Mouse (Mus musculus) CH12.LX (cell line): ENCODE data around the gene Hist2h3c1. TPM values are rescaled to one million over a fixed set of nuclear protein-coding genes. Genes with fewer than 3 reads are reported as not detected.
"Not testable (repeated sequence)": the region's sequence is repeated elsewhere in the genome, so short reads cannot be mapped to it uniquely, and the experiment has no call there.

Experiments
- DNase-seq: peaks from one replicate; pipeline ENCODE4 v3.0.0-alpha.2; 2013; ENCODE audit errors: extremely low read depth
- H3K27ac ChIP-seq: 2 replicates; pipeline ENCODE4 v1.5.1; 2012; ENCODE audit warnings: low read depth, mild to moderate bottlenecking, control low read depth, moderate library complexity; ENCODE audit not compliant: insufficient read depth
- H3K27me3 ChIP-seq: replicated peaks from 2 replicates; pipeline ENCODE3; 2012; ENCODE audit warnings: inconsistent platforms
- H3K36me3 ChIP-seq, 2 experiments: replicated peaks in 1 of 2; 2 replicates each; pipeline versions ENCODE3 to v1.6.1; 2012; ENCODE audit warnings: inconsistent platforms in 1 of 2, low read length in 1 of 2, mild to moderate bottlenecking in 1 of 2, mixed read lengths in 1 of 2, moderate library complexity in 1 of 2; ENCODE audit not compliant: control insufficient read depth in 1 of 2, insufficient read depth in 1 of 2
- H3K4me1 ChIP-seq, 2 experiments: 2 replicates each; pipeline ENCODE4 v1.6.1; 2012; ENCODE audit warnings: inconsistent platforms in 1 of 2, moderate library complexity in 1 of 2; ENCODE audit not compliant: insufficient read depth in 2 of 2, control insufficient read depth in 1 of 2
- H3K4me2 ChIP-seq: 2 replicates; pipeline ENCODE4 v1.6.1; 2012; ENCODE audit warnings: low read depth, mild to moderate bottlenecking, control low read depth; ENCODE audit not compliant: poor library complexity, insufficient read depth, severe bottlenecking
- H3K4me3 ChIP-seq, 3 experiments: fragments of 150-350 bp in 1 of 3; sonication (generic) in 1 of 3; replicated peaks in 1 of 3; 2 replicates each; pipeline versions ENCODE3 to v1.5.1; 2011 to 2012; ENCODE audit warnings: low read depth in 2 of 3, low read length in 2 of 3, mild to moderate bottlenecking in 2 of 3, moderate library complexity in 2 of 3, control low read depth in 1 of 3, improper control_type of control experiment in 1 of 3, inconsistent platforms in 1 of 3, mixed read lengths in 1 of 3; ENCODE audit not compliant: poor library complexity in 1 of 3
- H3K79me2 ChIP-seq: replicated peaks from 2 replicates; pipeline ENCODE4 v1.6.1; 2012; ENCODE audit warnings: mild to moderate bottlenecking, moderate library complexity; ENCODE audit not compliant: control insufficient read depth, poor library complexity, insufficient read depth, severe bottlenecking; ENCODE audit errors: extremely low read depth
- H3K9ac ChIP-seq: 2 replicates; pipeline ENCODE4 v1.6.1; 2012; ENCODE audit warnings: low read depth, mild to moderate bottlenecking, control low read depth, moderate library complexity; ENCODE audit not compliant: insufficient read depth
- H3K9me3 ChIP-seq: replicated peaks from 2 replicates; pipeline ENCODE3; 2012; ENCODE audit warnings: low read length, inconsistent platforms, mixed read lengths
- BHLHE40 ChIP-seq: IDR thresholded peaks from 2 replicates; pipeline ENCODE4 v1.6.1; 2011; ENCODE audit warnings: mild to moderate bottlenecking, low read depth, low read length, improper control_type of control experiment
- ELF1 ChIP-seq: IDR thresholded peaks from 2 replicates; pipeline ENCODE4 v1.6.1; 2014; ENCODE audit warnings: low read depth, mild to moderate bottlenecking, inconsistent platforms, low read length, improper control_type of control experiment
- HCFC1 ChIP-seq: IDR thresholded peaks from 2 replicates; pipeline ENCODE4 v1.6.1; 2012; ENCODE audit warnings: low read depth, mild to moderate bottlenecking, inconsistent platforms, low read length, improper control_type of control experiment
- MXI1 ChIP-seq: IDR thresholded peaks from 2 replicates; pipeline ENCODE4 v1.6.1; 2011; ENCODE audit warnings: mild to moderate bottlenecking, low read depth, low read length, improper control_type of control experiment
- NELFE ChIP-seq: IDR thresholded peaks from 2 replicates; pipeline ENCODE4 v1.6.1; 2011; ENCODE audit warnings: low read depth, low read length, improper control_type of control experiment
- NRF1 ChIP-seq: IDR thresholded peaks from 2 replicates; pipeline ENCODE4 v1.6.1; 2014; ENCODE audit warnings: low read depth, mild to moderate bottlenecking, inconsistent platforms, low read length, improper control_type of control experiment, moderate library complexity
- POLR2A ChIP-seq: IDR thresholded peaks from 2 replicates; pipeline ENCODE4 v1.6.1; 2011; ENCODE audit warnings: low read depth, mild to moderate bottlenecking, improper control_type of control experiment, low read length
- POLR2AphosphoS2 ChIP-seq: IDR thresholded peaks from 2 replicates; pipeline ENCODE4 v1.6.1; 2011; ENCODE audit warnings: low read depth, low read length, improper control_type of control experiment
- TBP ChIP-seq: conservative IDR thresholded peaks from 2 replicates; pipeline ENCODE4 v1.6.1; 2011; ENCODE audit warnings: low read depth, low read length, improper control_type of control experiment
- TCF12 ChIP-seq: IDR thresholded peaks from 2 replicates; pipeline ENCODE4 v1.6.1; 2014; ENCODE audit warnings: low read depth, mild to moderate bottlenecking, inconsistent platforms, low read length, improper control_type of control experiment
- ZMIZ1 ChIP-seq: IDR thresholded peaks from 2 replicates; pipeline ENCODE4 v1.6.1; 2012; ENCODE audit warnings: low read depth, mild to moderate bottlenecking, inconsistent platforms, low read length, improper control_type of control experiment
- ZNF384 ChIP-seq: IDR thresholded peaks from 2 replicates; pipeline ENCODE4 v1.6.1; 2012; ENCODE audit warnings: low read depth, low read length, improper control_type of control experiment, inconsistent platforms
- dilution Hi-C: fragments of 300-500 bp; cut with MboI; formaldehyde crosslinking; loops from 2 replicates; pipeline ENCODE4 v1.14.3; 2020; ENCODE audit warnings: low sequenced_read_pairs; ENCODE audit not compliant: extremely low pct_unique_long_range_greater_than_20kb, extremely low pct_ligation_motif_present
- in situ Hi-C: fragments of 300-500 bp; cut with MboI; formaldehyde crosslinking; loops from 3 replicates; pipeline ENCODE4 v1.14.3; 2019; ENCODE audit warnings: low sequenced_read_pairs, low pct_ligation_motif_present, low pct_unique_long_range_greater_than_20kb, mixed read lengths
- polyA plus RNA-seq: library from polyadenylated mRNA; unstranded; fragments of >175 nt; gene quantifications from 2 replicates; pipeline ENCODE4 v1.2.1, GENCODE M21; 2012; ENCODE audit warnings: low read depth; ENCODE audit not compliant: insufficient read length
- total RNA-seq, 2 experiments: library from RNA; depleted of rRNA; stranded (reverse); fragments of 300-350 nt in 1 of 2; fragments of >200 nt in 1 of 2; gene quantifications; 2 replicates each; pipeline ENCODE4 v1.2.3; 2012 to 2014

Gene Hist2h3c1
- total and polyA plus RNA-seq, 3 experiments = 0.33 to 1.4 (median 1.4) TPM

GRCm38 (mm10) chr3:96245003-96245886, 1.2 kb upstream of the Hist2h3c1 start, which contains the start of gene Hist2h2aa1:
Gene Hist2h2aa1 (plus strand): TSS chr3:96245497.
- H3K36me3 ChIP-seq, in situ Hi-C loops, dilution Hi-C loops, H3K27me3 ChIP-seq, H3K79me2 ChIP-seq, H3K9me3 ChIP-seq: not testable (repeated sequence)
- peaks cover 10 to 36% of the 10 kb centered on the region in 2 experiments for H3K4me1 ChIP-seq
- peak within 1 kb of the TSS; percentile 66 to 73 (median 69) for H3K4me3 ChIP-seq
- H3K27ac ChIP-seq = peak within 1 kb of the TSS; percentile 95
- H3K9ac ChIP-seq = peak within 1 kb of the TSS; percentile 87
- TF ChIP-seq POLR2A (peak; percentile 67), HCFC1 (peak; percentile 11), TCF12 (peak; percentile 85), ZNF384 (peak; percentile 81), MXI1 (peak; percentile 75), ZMIZ1 (peak; percentile 64), NRF1 (peak; percentile 52), BHLHE40 (0 out of 2 replicates have a peak, but pooled peaks have one; percentile 19), NELFE (0 out of 2 replicates have a peak, but pooled peaks have one; percentile 35), TBP (0 out of 2 replicates have a peak, but pooled peaks have one; percentile 57), ELF1 (peak; percentile 66; the same call in 1 of the 2 replicates)
- DNase-seq = peak; percentile 72
- peak within 1 kb of the TSS; percentile 59 for H3K4me2 ChIP-seq

DNA sequence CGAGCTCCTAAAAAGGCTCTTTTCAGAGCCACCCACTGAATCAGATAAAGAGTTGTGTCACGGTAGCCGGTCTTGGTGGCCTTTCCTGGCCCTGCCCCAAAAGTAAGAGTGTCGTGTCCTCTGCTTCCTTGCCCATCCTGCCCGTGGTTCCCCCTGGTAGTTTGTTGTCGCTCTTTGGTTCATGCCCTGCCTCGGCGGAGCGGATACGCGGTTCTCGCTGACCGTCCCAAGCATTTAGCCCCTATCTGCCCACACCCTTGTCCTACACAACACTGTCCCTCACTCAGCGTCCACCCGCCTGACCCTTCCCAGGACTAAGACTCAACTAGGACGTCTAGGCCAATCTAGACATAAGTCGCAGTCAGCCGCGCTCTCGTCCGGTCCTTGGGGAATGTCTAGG, 467 bp upstream of the Hist2h3c1 start:
- H3K79me2 ChIP-seq, DNase-seq, H3K27me3 ChIP-seq, H3K36me3 ChIP-seq, H3K9me3 ChIP-seq, in situ Hi-C loops, dilution Hi-C loops, H3K4me2 ChIP-seq: not testable (repeated sequence)
- Histone ChIP-seq H3K9ac (peak overlapping the region; percentile 62; the same call in 1 of the 2 replicates), H3K27ac (peak overlapping the region; percentile 95), H3K4me1 (peaks cover 10 to 36% of the 10 kb centered on the region in 2 experiments), H3K4me3 (peak overlapping the region; percentile 30 to 69 (median 33))
- TF ChIP-seq POLR2AphosphoS2 (peak; percentile 76), POLR2A (peak; percentile 54), ZMIZ1 (0 out of 2 replicates have a peak, but pooled peaks have one; percentile 34)
